Mouse (Mus musculus): Measurements from ENCODE around the gene Crnkl1. TPM values are rescaled to one million over a fixed set of nuclear protein-coding genes. Genes with fewer than 3 reads are reported as not detected.
"Not testable (repeated sequence)": the region's sequence is repeated elsewhere in the genome, so short reads cannot be mapped to it uniquely, and the experiment has no call there.

The Crnkl1 gene
- polyA plus RNA-seq, 1 experiment from 2014 or later, result 30.5 TPM

- peak overlapping the region; percentile 77 for H3K4me2 ChIP-seq
- peak overlapping the region; percentile 94 for H3K9ac ChIP-seq
- H3K9me3 ChIP-seq, result no peaks in the 10 kb centered on the region
- H3K27me3 ChIP-seq, result no peaks in the 10 kb centered on the region
- peaks cover 19% of the 10 kb centered on the region for H3K4me1 ChIP-seq (replicated peaks)
- peak overlapping the region; percentile 99 for H3K4me3 ChIP-seq
- 37% methylated on average over 12 of the region's 12 CpGs for WGBS
- H3K36me3 ChIP-seq, result peaks cover 12% of the 10 kb centered on the region
- no peak for ATAC-seq (ENCODE audit: low FRiP score)
- H3K27ac ChIP-seq, result no peak overlapping the region
Measured at GRCm38 (mm10) chr2:145903983-145904616, 30.7 kb downstream of the Crnkl1 start.

DNA sequence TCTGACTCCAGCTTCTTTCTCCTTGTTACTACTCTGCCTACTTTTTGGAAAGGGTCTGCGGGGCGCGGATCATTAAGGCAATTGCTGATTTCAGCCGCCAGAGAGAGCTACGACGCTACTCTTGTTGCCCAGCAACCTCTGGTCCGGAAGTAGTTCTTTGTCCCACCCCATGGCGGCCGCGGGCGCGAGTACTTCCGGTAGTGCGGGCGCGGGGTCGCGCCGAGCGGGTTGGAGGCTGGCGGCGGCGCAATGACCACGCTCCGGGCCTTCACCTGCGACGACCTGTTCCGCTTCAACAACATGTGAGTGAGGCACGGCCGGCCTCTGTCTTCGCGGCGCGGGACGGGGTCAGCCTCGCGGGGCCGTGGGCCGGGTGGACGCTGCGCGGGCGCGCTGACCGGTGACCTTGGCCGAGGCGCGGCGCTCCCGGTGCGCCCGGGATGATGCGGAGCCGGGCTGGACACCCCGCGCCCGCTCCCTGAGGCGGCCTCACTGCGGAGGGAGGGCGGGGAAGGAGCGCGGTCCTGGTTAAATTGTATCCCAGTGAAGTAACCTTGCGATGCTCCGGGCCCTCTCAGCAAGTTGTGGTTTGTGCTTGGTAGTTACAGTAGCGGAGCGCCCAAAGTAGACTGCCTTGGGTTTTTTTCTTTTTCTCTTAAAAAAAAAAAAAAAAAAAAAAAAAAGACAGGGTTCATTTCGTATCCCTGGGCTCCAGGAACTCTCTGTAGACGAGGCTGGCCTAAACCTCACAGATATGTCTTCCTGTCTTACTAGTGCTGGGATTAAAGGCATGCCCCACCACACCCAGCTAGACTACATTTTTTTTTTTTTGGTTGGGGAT, 31.5 kb downstream of the Crnkl1 start:
- Histone ChIP-seq H3K4me1 (replicated peaks) (peaks cover 19% of the 10 kb centered on the region), H3K9me3 (no peaks in the 10 kb centered on the region), H3K27ac (peak overlapping the region; percentile 83), H3K27me3 (no peaks in the 10 kb centered on the region), H3K9ac (peak overlapping the region; percentile 94), H3K4me3 (peak overlapping the region; percentile 99), H3K36me3 (peaks cover 6% of the 10 kb centered on the region; the same call in 1 of the 2 replicates), H3K4me2 (peak overlapping the region; percentile 77)
- under 1% methylated on average over 68 of the region's 68 CpGs for WGBS
- peak; percentile 98 for ATAC-seq (ENCODE audit: low FRiP score)

GRCm38 (mm10) chr2:145901861-145902260, 33.0 kb downstream of the Crnkl1 start, which contains the start of gene Naa20:
Gene Naa20 (plus strand): TSS chr2:145902099.
- Histone ChIP-seq H3K36me3 (0 out of 2 replicates have a peak, but pooled peaks cover under 1% of the 10 kb centered on the region), H3K9ac (peak within 1 kb of the TSS; percentile 94; the same call in 1 of the 2 replicates), H3K27me3 (no peaks in the 10 kb centered on the region), H3K27ac (no peak within 1 kb of the TSS), H3K4me1 (replicated peaks) (peaks cover 19% of the 10 kb centered on the region), H3K4me2 (peak within 1 kb of the TSS; percentile 77), H3K9me3 (no peaks in the 10 kb centered on the region), H3K4me3 (peak within 1 kb of the TSS; percentile 99)
- WGBS, result 91% methylated on average over 6 of the region's 6 CpGs
- ATAC-seq (ENCODE audit: low FRiP score), result no peak

GRCm38 (mm10) chr2:145900318-145900717, 34.5 kb downstream of the Crnkl1 start:
- WGBS, result 84% methylated on average over 8 of the region's 8 CpGs
- H3K36me3 ChIP-seq; ATAC-seq (ENCODE audit: low FRiP score); H3K4me2 ChIP-seq; H3K9ac ChIP-seq; H3K9me3 ChIP-seq; H3K27me3 ChIP-seq; H3K4me3 ChIP-seq; H3K27ac ChIP-seq: not testable (repeated sequence)
- peaks cover 15% of the 10 kb centered on the region for H3K4me1 ChIP-seq (replicated peaks)

DNA sequence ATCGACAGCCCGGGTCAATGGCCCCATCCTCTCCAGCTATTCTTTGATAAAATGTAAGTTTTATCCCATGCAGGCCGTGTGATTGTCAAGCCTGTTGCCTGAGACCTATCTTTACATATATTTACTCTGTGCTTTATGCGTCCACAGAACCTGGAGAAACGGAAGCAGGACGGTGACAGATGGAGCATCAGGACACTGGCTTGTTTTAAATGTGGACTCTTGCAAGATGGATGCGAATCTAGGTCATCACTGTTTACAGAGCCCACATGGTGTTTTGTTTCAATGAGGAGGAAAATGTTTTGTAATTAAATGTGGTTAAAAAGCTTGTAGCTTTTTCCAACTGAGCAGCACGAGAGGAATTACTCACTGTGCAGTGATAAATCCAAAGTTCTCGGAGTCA, 36.7 kb downstream of the Crnkl1 start:
- ATAC-seq (ENCODE audit: low FRiP score), result no peak
- H3K27ac ChIP-seq, result no peak overlapping the region
- no peak overlapping the region for H3K4me2 ChIP-seq
- H3K27me3 ChIP-seq, result no peaks in the 10 kb centered on the region
- H3K9me3 ChIP-seq, result no peaks in the 10 kb centered on the region
- no peaks in the 10 kb centered on the region for H3K36me3 ChIP-seq
- no peaks in the 10 kb centered on the region for H3K4me1 ChIP-seq (replicated peaks)
- H3K4me3 ChIP-seq, result no peak overlapping the region
- H3K9ac ChIP-seq, result no peak overlapping the region
- WGBS, result 77% methylated on average over 9 of the region's 9 CpGs

- no peak for ATAC-seq (ENCODE audit: low FRiP score)
- H3K27me3 ChIP-seq, result no peaks in the 10 kb centered on the region
- no peaks in the 10 kb centered on the region for H3K36me3 ChIP-seq
- H3K4me1 ChIP-seq (replicated peaks), result no peaks in the 10 kb centered on the region; the same call in 1 of the 2 replicates
- H3K4me3 ChIP-seq, result no peak overlapping the region
- H3K27ac ChIP-seq, result no peak overlapping the region
- H3K9ac ChIP-seq, result no peak overlapping the region
- H3K4me2 ChIP-seq, result no peak overlapping the region
- WGBS, result over 99% methylated on average over 6 of the region's 6 CpGs
- no peaks in the 10 kb centered on the region for H3K9me3 ChIP-seq
Measured at GRCm38 (mm10) chr2:145893756-145894155, 41.1 kb downstream of the Crnkl1 start.

GRCm38 (mm10) chr2:145890571-145890970, 44.2 kb downstream of the Crnkl1 start:
- no peaks in the 10 kb centered on the region for H3K27me3 ChIP-seq
- no peak for ATAC-seq (ENCODE audit: low FRiP score)
- H3K36me3 ChIP-seq, result peaks cover 5% of the 10 kb centered on the region
- H3K9ac ChIP-seq, result no peak overlapping the region
- H3K9me3 ChIP-seq, result no peaks in the 10 kb centered on the region
- no peak overlapping the region for H3K4me3 ChIP-seq
- no peak overlapping the region for H3K4me2 ChIP-seq
- no peak overlapping the region for H3K27ac ChIP-seq
- 94% methylated on average over 2 of the region's 2 CpGs for WGBS
- no peaks in the 10 kb centered on the region; the same call in 1 of the 2 replicates for H3K4me1 ChIP-seq (replicated peaks)

- WGBS, result 66% methylated on average over 6 of the region's 6 CpGs
- ATAC-seq (ENCODE audit: low FRiP score), result no peak
- H3K27ac ChIP-seq, result no peak overlapping the region
- no peak overlapping the region for H3K9ac ChIP-seq
- no peak overlapping the region for H3K4me2 ChIP-seq
- no peaks in the 10 kb centered on the region for H3K9me3 ChIP-seq
- no peaks in the 10 kb centered on the region; the same call in 1 of the 2 replicates for H3K4me1 ChIP-seq (replicated peaks)
- H3K27me3 ChIP-seq, result no peaks in the 10 kb centered on the region
- peaks cover 14% of the 10 kb centered on the region for H3K36me3 ChIP-seq
- H3K4me3 ChIP-seq, result no peak overlapping the region
Measured at GRCm38 (mm10) chr2:145888766-145889480, 45.9 kb downstream of the Crnkl1 start.

- H3K4me2 ChIP-seq, result no peak overlapping the region
- WGBS, result 74% methylated on average over 14 of the region's 14 CpGs
- no peak overlapping the region for H3K27ac ChIP-seq
- no peak for ATAC-seq (ENCODE audit: low FRiP score)
- H3K9me3 ChIP-seq, result no peaks in the 10 kb centered on the region
- H3K4me1 ChIP-seq (replicated peaks), result no peaks in the 10 kb centered on the region; the same call in none of the 2 replicates
- no peaks in the 10 kb centered on the region for H3K27me3 ChIP-seq
- no peak overlapping the region for H3K4me3 ChIP-seq
- H3K9ac ChIP-seq, result no peak overlapping the region
- peaks cover 20% of the 10 kb centered on the region for H3K36me3 ChIP-seq
Measured at GRCm38 (mm10) chr2:145887937-145888765, 46.7 kb downstream of the Crnkl1 start.

GRCm38 (mm10) chr2:145884913-145885785, 49.7 kb downstream of the Crnkl1 start:
- no peaks in the 10 kb centered on the region; the same call in none of the 2 replicates for H3K4me1 ChIP-seq (replicated peaks)
- no peak overlapping the region for H3K4me3 ChIP-seq
- ATAC-seq (ENCODE audit: low FRiP score), result no peak
- no peaks in the 10 kb centered on the region for H3K27me3 ChIP-seq
- H3K27ac ChIP-seq, result no peak overlapping the region; the same call in 1 of the 2 replicates
- no peak overlapping the region for H3K9ac ChIP-seq
- H3K36me3 ChIP-seq, result peaks cover 25% of the 10 kb centered on the region
- H3K9me3 ChIP-seq, result no peaks in the 10 kb centered on the region
- H3K4me2 ChIP-seq, result no peak overlapping the region
- 80% methylated on average over 14 of the region's 14 CpGs for WGBS
